Mouse (Mus musculus): ENCODE measurements around the gene Mlkl. TPM values are rescaled to one million over a fixed set of nuclear protein-coding genes. Genes with fewer than 3 reads are reported as not detected.

Gene Mlkl
- polyA plus RNA-seq, 1 experiment from 2014 or later, result 5.9 TPM

DNA sequence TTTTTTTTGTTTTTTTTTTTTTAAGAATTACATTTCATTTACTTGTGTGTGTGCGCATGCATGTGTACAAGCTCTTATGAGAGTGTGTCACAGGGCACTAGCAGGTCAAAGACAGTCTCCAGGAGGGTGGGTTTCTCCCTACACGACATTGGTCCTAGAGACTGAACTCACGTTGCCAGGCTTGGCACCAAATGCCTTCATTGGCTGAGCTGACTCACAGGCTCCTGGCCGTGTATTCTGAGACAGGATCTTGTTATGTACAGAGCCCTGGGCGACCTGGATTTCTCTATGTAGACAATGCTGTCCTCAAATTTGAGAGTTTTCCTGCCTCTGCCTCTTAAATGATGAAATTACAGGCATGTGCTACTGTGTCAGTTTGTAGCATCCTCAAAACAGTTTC is 22.0 kb upstream of the Mlkl start:
- no peak overlapping the region for H3K9ac ChIP-seq (ENCODE audit: low read length)
- no peak for ATAC-seq (ENCODE audit: low read depth)
- no peak overlapping the region for H3K4me2 ChIP-seq (ENCODE audit: low read depth, low read length)
- no peak overlapping the region for H3K4me3 ChIP-seq (ENCODE audit: low read length)
- H3K27ac ChIP-seq (ENCODE audit: low read length), result no peak overlapping the region
- WGBS, result 57% methylated on average over 5 of the region's 5 CpGs
- H3K9me3 ChIP-seq (ENCODE audit: control insufficient read depth, low read length), result no peaks in the 10 kb centered on the region
- H3K36me3 ChIP-seq (ENCODE audit: control insufficient read depth, insufficient read depth, low read length), result no peaks in the 10 kb centered on the region
- H3K4me1 ChIP-seq (replicated peaks; ENCODE audit: control insufficient read depth, insufficient read depth, low read length), result no peaks in the 10 kb centered on the region
- no peaks in the 10 kb centered on the region for H3K27me3 ChIP-seq (ENCODE audit: control insufficient read depth, insufficient read depth, low read depth, low read length)

DNA sequence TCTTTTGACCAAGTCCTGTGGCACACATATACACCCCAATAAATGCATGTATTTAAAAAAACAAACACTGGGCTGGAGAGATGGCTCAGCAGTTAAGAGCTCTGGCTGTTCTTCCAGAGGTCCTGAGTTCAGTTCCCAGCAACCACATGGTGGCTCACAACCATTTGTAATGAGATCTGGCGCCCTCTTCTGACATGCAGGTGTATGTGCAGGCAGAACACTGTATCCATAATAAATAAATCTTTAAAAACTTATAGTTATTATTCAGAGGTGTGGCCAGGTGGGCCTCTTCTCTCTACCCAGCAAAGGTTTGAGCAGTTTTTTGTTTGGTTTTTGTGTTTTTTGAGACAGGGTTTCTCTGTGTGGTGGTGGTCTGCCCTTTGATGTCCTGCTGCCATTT is 20.9 kb upstream of the Mlkl start:
- no peak overlapping the region for H3K4me3 ChIP-seq (ENCODE audit: low read length)
- no peaks in the 10 kb centered on the region for H3K4me1 ChIP-seq (replicated peaks; ENCODE audit: control insufficient read depth, insufficient read depth, low read length)
- no peak overlapping the region for H3K4me2 ChIP-seq (ENCODE audit: low read depth, low read length)
- no peak for ATAC-seq (ENCODE audit: low read depth)
- H3K36me3 ChIP-seq (ENCODE audit: control insufficient read depth, insufficient read depth, low read length), result no peaks in the 10 kb centered on the region
- 39% methylated on average over 1 of the region's 1 CpGs for WGBS
- no peaks in the 10 kb centered on the region for H3K9me3 ChIP-seq (ENCODE audit: control insufficient read depth, low read length)
- no peaks in the 10 kb centered on the region for H3K27me3 ChIP-seq (ENCODE audit: control insufficient read depth, insufficient read depth, low read depth, low read length)
- H3K9ac ChIP-seq (ENCODE audit: low read length), result no peak overlapping the region
- no peak overlapping the region for H3K27ac ChIP-seq (ENCODE audit: low read length)

DNA sequence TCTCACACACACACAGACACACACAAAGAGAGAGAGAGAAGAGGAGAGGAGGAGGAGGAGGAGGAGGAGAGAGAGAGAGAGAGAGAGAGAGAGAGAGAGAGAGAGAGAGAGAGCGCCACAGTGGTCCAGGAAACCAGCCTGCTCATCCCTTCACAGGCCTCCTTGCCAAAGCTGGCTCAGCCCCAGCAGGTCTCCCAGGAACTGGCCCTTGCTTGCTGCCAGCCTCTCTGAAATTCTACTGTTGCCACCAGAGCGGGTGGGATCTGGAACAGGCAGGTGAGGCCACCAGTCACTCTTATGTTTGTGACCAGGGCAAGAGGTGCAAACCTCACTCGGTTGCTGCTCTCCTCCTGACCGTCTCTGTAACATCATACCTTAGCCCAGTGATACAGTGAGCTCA is 19.5 kb upstream of the Mlkl start:
- Histone ChIP-seq H3K4me1 (replicated peaks; ENCODE audit: control insufficient read depth, insufficient read depth, low read length) (no peaks in the 10 kb centered on the region), H3K27me3 (ENCODE audit: control insufficient read depth, insufficient read depth, low read depth, low read length) (no peaks in the 10 kb centered on the region), H3K27ac (ENCODE audit: low read length) (no peak overlapping the region), H3K4me3 (ENCODE audit: low read length) (no peak overlapping the region), H3K4me2 (ENCODE audit: low read depth, low read length) (no peak overlapping the region), H3K36me3 (ENCODE audit: control insufficient read depth, insufficient read depth, low read length) (no peaks in the 10 kb centered on the region), H3K9me3 (ENCODE audit: control insufficient read depth, low read length) (no peaks in the 10 kb centered on the region), H3K9ac (ENCODE audit: low read length) (no peak overlapping the region)
- WGBS, result 84% methylated on average over 4 of the region's 4 CpGs
- no peak for ATAC-seq (ENCODE audit: low read depth)

DNA sequence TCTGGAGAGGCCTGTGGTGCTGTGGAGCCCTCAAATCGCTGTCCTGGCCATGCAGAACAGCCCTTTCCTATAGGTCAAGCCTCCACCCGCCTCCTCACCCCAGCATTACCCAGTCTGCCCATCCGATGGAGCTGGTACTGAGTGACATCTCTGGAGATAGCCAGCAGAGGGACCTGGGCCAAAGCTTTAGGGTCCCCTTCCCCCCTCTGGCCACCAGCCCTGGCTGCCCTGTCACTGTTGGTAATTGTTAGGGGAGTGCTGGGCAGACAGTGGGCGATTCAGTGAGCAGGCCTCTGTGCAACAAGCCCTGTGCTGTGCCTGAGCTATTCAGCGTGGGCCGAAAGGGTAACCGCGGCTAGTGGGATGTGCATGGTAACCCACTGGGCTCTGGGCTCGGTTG is 15.5 kb upstream of the Mlkl start:
- H3K36me3 ChIP-seq (ENCODE audit: control insufficient read depth, insufficient read depth, low read length), result no peaks in the 10 kb centered on the region
- H3K9me3 ChIP-seq (ENCODE audit: control insufficient read depth, low read length), result no peaks in the 10 kb centered on the region
- 79% methylated on average over 9 of the region's 9 CpGs for WGBS
- no peak overlapping the region for H3K27ac ChIP-seq (ENCODE audit: low read length)
- no peak overlapping the region for H3K9ac ChIP-seq (ENCODE audit: low read length)
- H3K4me3 ChIP-seq (ENCODE audit: low read length), result no peak overlapping the region
- no peak overlapping the region for H3K4me2 ChIP-seq (ENCODE audit: low read depth, low read length)
- ATAC-seq (ENCODE audit: low read depth), result no peak
- no peaks in the 10 kb centered on the region for H3K27me3 ChIP-seq (ENCODE audit: control insufficient read depth, insufficient read depth, low read depth, low read length)
- H3K4me1 ChIP-seq (replicated peaks; ENCODE audit: control insufficient read depth, insufficient read depth, low read length), result no peaks in the 10 kb centered on the region

DNA sequence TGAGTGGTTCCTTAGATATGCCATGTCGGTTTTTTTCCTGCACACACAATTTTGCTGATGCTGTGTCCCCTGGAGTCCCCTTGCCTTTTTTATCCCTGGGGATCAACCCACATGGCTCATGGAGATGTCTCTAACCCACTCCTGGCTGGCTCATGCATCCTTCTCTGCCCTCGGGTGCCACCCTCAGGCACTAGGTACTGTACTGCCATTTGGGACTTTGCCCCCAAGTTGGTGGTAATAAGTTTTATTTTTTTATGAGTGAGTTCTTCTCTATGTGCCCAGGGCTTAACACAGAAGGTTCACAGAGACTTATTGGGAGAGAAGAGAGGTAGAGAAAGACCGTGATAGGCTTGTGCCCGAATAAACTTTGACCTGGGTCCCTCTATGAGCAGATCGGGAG is 14.3 kb upstream of the Mlkl start:
- Histone ChIP-seq H3K9ac (ENCODE audit: low read length) (no peak overlapping the region), H3K27ac (ENCODE audit: low read length) (no peak overlapping the region), H3K4me3 (ENCODE audit: low read length) (no peak overlapping the region), H3K27me3 (ENCODE audit: control insufficient read depth, insufficient read depth, low read depth, low read length) (no peaks in the 10 kb centered on the region), H3K4me1 (replicated peaks; ENCODE audit: control insufficient read depth, insufficient read depth, low read length) (no peaks in the 10 kb centered on the region), H3K4me2 (ENCODE audit: low read depth, low read length) (no peak overlapping the region), H3K9me3 (ENCODE audit: control insufficient read depth, low read length) (no peaks in the 10 kb centered on the region), H3K36me3 (ENCODE audit: control insufficient read depth, insufficient read depth, low read length) (no peaks in the 10 kb centered on the region)
- no peak for ATAC-seq (ENCODE audit: low read depth)
- 79% methylated on average over 5 of the region's 5 CpGs for WGBS

DNA sequence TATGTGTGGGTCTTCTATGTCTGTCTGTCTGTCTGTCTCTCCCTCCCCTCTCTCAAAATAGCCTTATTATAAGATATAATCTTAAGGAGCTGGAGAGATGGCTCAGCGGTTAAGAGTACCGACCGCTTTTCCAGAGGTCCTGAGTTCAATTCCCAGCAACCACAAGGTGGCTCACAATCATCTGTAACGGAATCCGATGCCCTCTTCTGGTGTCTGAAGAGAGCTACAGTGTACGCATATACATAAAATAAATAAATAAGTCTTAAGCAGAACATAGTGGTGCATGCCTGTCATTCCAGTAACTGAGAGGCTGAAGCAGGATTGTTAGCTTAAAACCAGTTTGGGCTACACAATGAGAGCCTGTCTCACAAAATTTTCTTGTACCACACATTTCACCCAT is 12.6 kb upstream of the Mlkl start:
- Histone ChIP-seq H3K4me2 (ENCODE audit: low read depth, low read length) (no peak overlapping the region), H3K27me3 (ENCODE audit: control insufficient read depth, insufficient read depth, low read depth, low read length) (no peaks in the 10 kb centered on the region), H3K27ac (ENCODE audit: low read length) (no peak overlapping the region), H3K9me3 (ENCODE audit: control insufficient read depth, low read length) (no peaks in the 10 kb centered on the region), H3K9ac (ENCODE audit: low read length) (no peak overlapping the region), H3K4me1 (replicated peaks; ENCODE audit: control insufficient read depth, insufficient read depth, low read length) (no peaks in the 10 kb centered on the region), H3K36me3 (ENCODE audit: control insufficient read depth, insufficient read depth, low read length) (no peaks in the 10 kb centered on the region), H3K4me3 (ENCODE audit: low read length) (no peak overlapping the region)
- WGBS, result 78% methylated on average over 6 of the region's 6 CpGs
- no peak for ATAC-seq (ENCODE audit: low read depth)

DNA sequence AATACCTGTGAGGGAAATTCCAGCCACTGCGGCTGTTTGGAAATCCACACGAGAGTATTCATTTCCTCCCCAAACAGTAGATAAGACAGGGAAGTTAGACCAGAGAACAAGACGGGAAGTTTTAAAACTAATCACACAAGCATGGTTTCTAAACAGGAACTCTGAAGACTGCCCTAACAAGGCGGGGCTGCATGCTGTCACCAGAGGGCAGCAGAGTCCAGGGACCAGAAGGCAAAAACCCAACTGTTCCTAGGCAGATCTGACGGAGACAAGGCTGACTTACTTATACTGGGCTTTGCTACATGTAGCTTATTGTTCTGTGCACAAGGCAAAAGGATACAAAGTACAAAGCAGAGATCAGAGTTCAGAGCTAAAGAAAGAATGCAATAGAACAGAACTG is 5.2 kb upstream of the Mlkl start:
- Histone ChIP-seq H3K27ac (ENCODE audit: low read length) (no peak overlapping the region), H3K4me1 (replicated peaks; ENCODE audit: control insufficient read depth, insufficient read depth, low read length) (peaks cover 4% of the 10 kb centered on the region; the same call in 1 of the 2 replicates), H3K9ac (ENCODE audit: low read length) (no peak overlapping the region), H3K36me3 (ENCODE audit: control insufficient read depth, insufficient read depth, low read length) (no peaks in the 10 kb centered on the region), H3K9me3 (ENCODE audit: control insufficient read depth, low read length) (no peaks in the 10 kb centered on the region), H3K4me3 (ENCODE audit: low read length) (no peak overlapping the region), H3K27me3 (ENCODE audit: control insufficient read depth, insufficient read depth, low read depth, low read length) (no peaks in the 10 kb centered on the region), H3K4me2 (ENCODE audit: low read depth, low read length) (no peak overlapping the region)
- 9% methylated on average over 5 of the region's 5 CpGs for WGBS
- peak; percentile 73 for ATAC-seq (ENCODE audit: low read depth)

DNA sequence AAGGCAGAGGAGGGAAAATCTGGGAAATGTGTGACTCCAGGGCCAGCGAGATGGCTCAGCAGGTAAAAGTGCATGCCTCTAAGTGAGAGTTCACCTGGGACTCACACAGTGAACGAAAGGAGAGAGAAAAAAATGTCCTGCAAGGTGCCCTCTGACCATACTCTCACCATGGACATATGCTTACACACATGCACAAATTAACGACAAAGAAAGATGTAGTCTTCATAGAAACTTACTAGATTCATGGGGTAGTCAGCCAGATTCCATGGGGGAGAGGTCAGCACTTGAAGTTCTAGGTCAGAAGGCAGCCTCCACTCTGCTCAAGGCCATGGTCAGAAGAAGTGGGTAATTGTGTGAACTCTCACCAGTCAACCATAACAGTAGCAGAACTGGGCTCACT is 2.2 kb upstream of the Mlkl start:
- 63% methylated on average over 3 of the region's 3 CpGs for WGBS

DNA sequence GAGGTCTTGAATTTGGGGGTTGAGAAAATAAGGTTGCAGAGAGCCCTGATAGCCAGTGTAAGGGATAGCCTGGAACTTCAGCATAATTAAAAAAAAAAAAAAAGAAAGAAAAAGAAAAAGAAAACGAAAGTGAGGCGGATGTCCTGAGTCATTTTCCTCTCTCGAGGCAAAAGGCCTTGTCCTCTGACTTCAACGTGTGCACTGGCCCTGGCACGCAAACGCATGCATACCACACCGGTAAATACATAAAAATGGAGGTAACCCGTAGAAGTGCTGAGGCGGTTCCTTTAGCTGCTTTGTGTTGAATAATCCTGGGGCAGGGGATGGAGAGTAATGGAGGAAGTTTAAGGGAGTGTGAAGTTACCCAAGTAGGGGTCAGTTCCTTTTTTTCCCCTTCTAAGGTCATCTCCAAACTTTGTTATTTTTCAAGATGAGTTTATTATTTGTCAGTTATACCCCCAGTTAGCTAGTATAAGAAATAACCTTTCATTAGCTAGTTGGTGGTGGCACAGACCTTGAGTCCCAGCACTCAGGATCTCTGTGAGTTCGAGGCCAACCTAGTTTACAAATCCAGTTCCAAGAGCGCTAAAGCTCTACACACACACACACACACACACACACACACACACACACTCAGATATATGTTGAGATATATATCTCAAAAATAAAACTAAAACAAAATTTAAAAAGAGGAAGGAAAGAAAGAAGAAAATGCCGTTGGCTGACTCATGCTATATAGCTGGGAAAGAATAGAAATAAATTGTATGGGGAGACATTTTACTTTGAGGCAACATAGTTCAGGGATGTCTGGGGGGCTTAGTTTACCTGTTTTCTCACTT is 612 bp upstream of the Mlkl start:
- Histone ChIP-seq H3K4me3 (ENCODE audit: low read length) (peak overlapping the region; percentile 63), H3K27ac (ENCODE audit: low read length) (peak overlapping the region; percentile 53; the same call in 1 of the 2 replicates), H3K4me1 (replicated peaks; ENCODE audit: control insufficient read depth, insufficient read depth, low read length) (peaks cover 4% of the 10 kb centered on the region; the same call in 1 of the 2 replicates), H3K27me3 (ENCODE audit: control insufficient read depth, insufficient read depth, low read depth, low read length) (no peaks in the 10 kb centered on the region), H3K9me3 (ENCODE audit: control insufficient read depth, low read length) (no peaks in the 10 kb centered on the region), H3K36me3 (ENCODE audit: control insufficient read depth, insufficient read depth, low read length) (no peaks in the 10 kb centered on the region), H3K4me2 (ENCODE audit: low read depth, low read length) (peak overlapping the region; percentile 94), H3K9ac (ENCODE audit: low read length) (no peak overlapping the region; the same call in 1 of the 2 replicates)
- WGBS, result 34% methylated on average over 12 of the region's 12 CpGs
- ATAC-seq (ENCODE audit: low read depth), result no peak

More for the DNA sequence above, 2.2 kb upstream of the Mlkl start:
- H3K27ac ChIP-seq (ENCODE audit: low read length), result no peak overlapping the region
- peaks cover 4% of the 10 kb centered on the region; the same call in 1 of the 2 replicates for H3K4me1 ChIP-seq (replicated peaks; ENCODE audit: control insufficient read depth, insufficient read depth, low read length)
- no peaks in the 10 kb centered on the region for H3K27me3 ChIP-seq (ENCODE audit: control insufficient read depth, insufficient read depth, low read depth, low read length)
- ATAC-seq (ENCODE audit: low read depth), result no peak
- H3K9ac ChIP-seq (ENCODE audit: low read length), result no peak overlapping the region
- H3K9me3 ChIP-seq (ENCODE audit: control insufficient read depth, low read length), result no peaks in the 10 kb centered on the region
- no peak overlapping the region for H3K4me2 ChIP-seq (ENCODE audit: low read depth, low read length)
- H3K4me3 ChIP-seq (ENCODE audit: low read length), result no peak overlapping the region
- no peaks in the 10 kb centered on the region for H3K36me3 ChIP-seq (ENCODE audit: control insufficient read depth, insufficient read depth, low read length)

Measured in lung, embryonic 16.5 days (tissue).